Mouse (Mus musculus) ovary, postnatal 10 days (tissue): ENCODE data around the gene Bmp2.

Experiments used
- DNase-seq: peaks from one replicate; pipeline ENCODE4 v3.0.0; 2022; ENCODE audit warnings: low spot score

The Bmp2 gene

DNA sequence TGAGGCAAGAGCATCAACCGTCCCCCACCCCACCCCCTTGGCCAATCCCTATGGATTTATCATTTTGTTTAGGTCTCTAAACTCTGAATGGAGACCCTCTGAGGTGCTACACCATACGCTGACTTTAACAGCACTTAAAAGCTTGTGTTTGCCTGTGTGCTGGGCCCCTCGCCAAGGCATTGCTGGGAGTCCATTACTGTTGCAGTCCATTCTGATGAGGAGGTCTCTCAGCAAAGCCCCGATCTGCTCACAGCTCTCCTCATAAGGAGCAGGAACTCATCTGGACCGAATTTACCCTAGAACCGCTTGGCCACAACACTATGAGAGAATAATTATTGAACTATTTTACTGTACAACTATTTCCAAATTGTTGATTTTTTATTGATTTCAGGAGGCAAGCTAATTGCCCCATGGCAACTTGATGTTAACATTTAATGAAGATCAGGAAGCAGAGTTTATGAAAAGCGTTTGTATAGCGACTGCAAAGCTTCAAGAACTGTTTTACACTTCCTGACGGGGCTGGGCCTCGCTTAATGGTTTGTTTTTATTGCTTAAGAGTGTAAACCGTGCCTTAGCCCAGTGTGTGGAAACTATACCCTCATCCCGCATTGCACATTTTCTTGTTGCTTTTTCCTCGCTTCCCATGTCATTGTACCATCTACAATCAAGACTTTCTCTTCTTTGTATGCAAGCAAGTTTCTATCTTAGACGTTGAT, 14.2 kb downstream of the Bmp2 start:
- DNase-seq = no peak

DNA sequence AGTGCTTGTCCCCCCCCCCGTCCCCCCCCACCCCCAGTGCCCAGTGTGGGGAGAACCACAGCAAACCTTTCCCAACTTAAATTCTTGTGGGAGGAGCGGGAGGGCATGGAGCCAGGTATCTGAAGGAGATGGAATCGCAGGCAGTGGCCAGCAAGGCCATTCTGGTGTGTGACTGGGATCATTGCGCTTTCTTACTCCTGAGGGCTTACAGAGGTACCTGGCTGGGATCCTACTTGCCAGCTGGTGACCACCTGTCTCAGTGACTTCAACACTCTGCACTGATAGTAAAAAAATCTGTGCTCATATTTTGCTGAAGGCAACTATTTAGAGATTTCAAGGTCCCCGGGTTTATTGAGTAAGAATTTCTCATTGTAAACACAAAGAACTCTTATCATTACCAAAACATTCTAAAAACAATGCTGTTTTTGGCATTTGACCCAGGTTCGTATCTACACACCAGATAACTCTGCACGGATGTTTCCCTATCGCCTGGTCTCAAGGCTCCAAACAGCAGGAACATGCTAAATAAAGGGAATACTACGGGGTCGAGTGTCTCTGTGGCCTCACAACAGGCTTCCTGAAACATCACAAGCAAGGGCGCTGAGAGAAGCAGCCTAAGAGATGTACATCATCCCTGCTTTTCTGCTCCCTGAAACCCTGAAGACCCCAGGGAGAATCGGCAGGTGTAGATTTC, 39.8 kb downstream of the Bmp2 start:
- no peak for DNase-seq
